Comparison of ENCODE assay signal across 22 mouse cellular contexts in genomic region chr2:49880507-49880906, GRCm38 (mm10).
DNase-seq lines count a peak whose midpoint lies in the region; ATAC-seq and TF ChIP-seq lines count a peak whose summit lies in the region.
"Had no signal": no experiment of that assay in that cellular context is flagged by ENCODE, and none has a peak within 500 bp of the region (broad histone marks: within the 10 kb centered on the region; RNA-seq: fewer than 3 reads in every experiment).

No protein-coding gene starts in this region.

- H3K9me3 ChIP-seq in lung, embryonic 14.5 days (ENCODE audit: low read depth, low read length) = no peaks in the 10 kb centered on the region
- H3K9me3 ChIP-seq: liver, embryonic 13.5 days; stomach, embryonic 15.5 days had no signal

- no peaks in the 10 kb centered on the region for H3K4me1 ChIP-seq in lung, embryonic 14.5 days (ENCODE audit: insufficient read depth)
- H3K4me1 ChIP-seq: liver, embryonic 13.5 days; stomach, embryonic 15.5 days had no signal

- H3K9ac ChIP-seq in lung, embryonic 14.5 days = no peak overlapping the region
- H3K9ac ChIP-seq: liver, embryonic 13.5 days; stomach, embryonic 15.5 days had no signal

- no peaks in the 10 kb centered on the region for H3K36me3 ChIP-seq in lung, embryonic 14.5 days (ENCODE audit: insufficient read depth)
- H3K36me3 ChIP-seq: G1E; liver, embryonic 13.5 days; stomach, embryonic 15.5 days had no signal

- peak overlapping the region; percentile 12; the same call in 1 of the 2 replicates for H3K4me2 ChIP-seq in lung, embryonic 14.5 days
- H3K4me2 ChIP-seq: heart, embryonic 11.5 days; liver, embryonic 13.5 days; midbrain, embryonic 11.5 days; stomach, embryonic 15.5 days had no signal

- no peak for TF ChIP-seq CTCF in lung, embryonic 14.5 days (IDR thresholded peaks at IDR 0.05; ENCODE audit: low read depth)

- peak; percentile 82 for ATAC-seq in frontal cortex, adult (ENCODE audit: low TSS enrichment)
- ATAC-seq in lung, embryonic 14.5 days (ENCODE audit: insufficient read depth) = no peak
- peak; percentile 64 for ATAC-seq in granulocyte monocyte progenitor cell, adult 5-6 weeks (replicated peaks; ENCODE audit: poor library complexity, severe bottlenecking)
- ATAC-seq: hindbrain, embryonic 16.5 days; intestine, embryonic 16.5 days; Patski had no signal

- no peak for DNase-seq in frontal cortex, postnatal 36 days (ENCODE audit: low spot score in 2 of 2)
- peak; percentile 39 for DNase-seq in lung, embryonic 14.5 days
- DNase-seq in lung, postnatal 25 days (ENCODE audit: low spot score) = no peak
- DNase-seq in cerebellum, adult 9-11 months = no peak
- DNase-seq in embryo, embryonic 10.5 days (ENCODE audit: low spot score) = no peak
- DNase-seq: adrenal gland, postnatal 36 days; cerebellum, adult 11-12 months; cerebellum, postnatal 14 days; kidney, postnatal 36 days; liver, embryonic 13.5 days; lung, adult 2 months had no signal

- H3K4me3 ChIP-seq in lung, embryonic 14.5 days (ENCODE audit: low read depth, low read length) = no peak overlapping the region
- H3K4me3 ChIP-seq: liver, embryonic 13.5 days; stomach, embryonic 15.5 days had no signal

- 28% methylated on average over 9 of the region's 9 CpGs for WGBS in lung, embryonic 14.5 days

- H3K27me3 ChIP-seq in lung, embryonic 14.5 days (ENCODE audit: insufficient read depth, low read length) = no peaks in the 10 kb centered on the region
- H3K27me3 ChIP-seq: CH12.LX; liver, embryonic 13.5 days; Patski; stomach, embryonic 15.5 days had no signal

- H3K27ac ChIP-seq in lung, embryonic 14.5 days (ENCODE audit: low read depth) = no peak overlapping the region
- H3K27ac ChIP-seq: liver, embryonic 13.5 days; macrophage; stomach, embryonic 15.5 days had no signal
